ENCODE assay signal across 8 mouse cellular contexts in genomic region chr8:79641119-79641518, GRCm38 (mm10). TPM values are rescaled to one million over a fixed set of nuclear protein-coding genes. Genes with fewer than 3 reads are reported as not detected.
DNase-seq lines count a peak whose midpoint lies in the region; ATAC-seq and TF ChIP-seq lines count a peak whose summit lies in the region.

No protein-coding gene starts in this region.

- intact Hi-C loops in heart, postnatal 36 days (cut with DNase I), result no loop called here
- intact Hi-C loops in left cerebral cortex, postnatal 4 days (cut with DNase I), result no loop called here

- DNase-seq in heart, postnatal 36 days, result no peak
- DNase-seq in MEL (ENCODE audit: low read depth, low spot score) (peak; percentile 57), adipocyte (ENCODE audit: low spot score) (no peak)
- DNase-seq in hindbrain, embryonic 14.5 days (ENCODE audit: low spot score), result no peak
- no peak for DNase-seq in left cerebral cortex, postnatal 4 days
- DNase-seq in Muller cell, postnatal 12 days (ENCODE audit: inconsistent ontology term), result no peak

- no peak for TF ChIP-seq POLR2A in MEL (IDR thresholded peaks at IDR 0.05; ENCODE audit: control insufficient read depth in 1 of 2, insufficient read depth in 1 of 2, low read depth in 1 of 2, low read length in 2 of 2, poor library complexity in 1 of 2)

- no peak for ATAC-seq in heart, embryonic 15.5 days (replicated peaks; ENCODE audit: insufficient number of reproducible peaks, insufficient read depth, low FRiP score, low read depth)
- no peak for ATAC-seq in hindbrain, embryonic 14.5 days (ENCODE audit: low FRiP score)
- no peak for ATAC-seq in midbrain, embryonic 13.5 days

- peak overlapping the region; percentile 50 for H3K9ac ChIP-seq in heart, embryonic 15.5 days
- H3K9ac ChIP-seq in MEL (ENCODE audit: control insufficient read depth, low read depth, low read length, poor library complexity, severe bottlenecking), result peak overlapping the region; percentile 47
- H3K9ac ChIP-seq in hindbrain, embryonic 14.5 days, result peak overlapping the region; percentile 88
- peak overlapping the region; percentile 52 for H3K9ac ChIP-seq in midbrain, embryonic 13.5 days (replicated peaks)

- H3K27me3 ChIP-seq in heart, embryonic 15.5 days, result no peaks in the 10 kb centered on the region
- no peaks in the 10 kb centered on the region for H3K27me3 ChIP-seq in MEL (ENCODE audit: control insufficient read depth in 1 of 2, insufficient read depth in 2 of 2, low read length in 2 of 2)
- no peaks in the 10 kb centered on the region for H3K27me3 ChIP-seq in hindbrain, embryonic 14.5 days (ENCODE audit: control insufficient read depth, insufficient read depth, low read length)
- no peaks in the 10 kb centered on the region for H3K27me3 ChIP-seq in midbrain, embryonic 13.5 days

- TF ChIP-seq EP300 in MEL (IDR thresholded peaks at IDR 0.05; ENCODE audit: low read depth in 1 of 2, low read length in 2 of 2), result no peak

- H3K79me2 ChIP-seq in MEL (ENCODE audit: control insufficient read depth, insufficient read depth, low read length, poor library complexity), result peaks cover 57% of the 10 kb centered on the region

- no peak for TF ChIP-seq CTCF in MEL (IDR thresholded peaks at IDR 0.05 in 2 of 3, conservative IDR thresholded peaks at IDR 0.05 in 1 of 3; ENCODE audit: control insufficient read depth in 1 of 3, insufficient read depth in 1 of 3, low read depth in 2 of 3, low read length in 3 of 3, poor library complexity in 1 of 3, severe bottlenecking in 1 of 3)

- H3K4me1 ChIP-seq in heart, embryonic 15.5 days (replicated peaks), result peaks cover 28% of the 10 kb centered on the region
- H3K4me1 ChIP-seq in MEL (ENCODE audit: control insufficient read depth in 1 of 2, insufficient read depth in 2 of 2, low read length in 2 of 2), result peaks cover 8 to 11% of the 10 kb centered on the region in 2 experiments
- H3K4me1 ChIP-seq in hindbrain, embryonic 14.5 days (replicated peaks; ENCODE audit: control insufficient read depth, insufficient read depth, low read length), result peaks cover 26% of the 10 kb centered on the region
- peaks cover 33% of the 10 kb centered on the region for H3K4me1 ChIP-seq in midbrain, embryonic 13.5 days (replicated peaks)

- WGBS in heart, embryonic 15.5 days, result 6% methylated on average over 1 of the region's 1 CpGs
- WGBS in hindbrain, embryonic 14.5 days, result 23% methylated on average over 1 of the region's 1 CpGs
- 35% methylated on average over 1 of the region's 1 CpGs for WGBS in midbrain, embryonic 13.5 days

- no peaks in the 10 kb centered on the region for H3K9me3 ChIP-seq in heart, embryonic 15.5 days (replicated peaks)
- H3K9me3 ChIP-seq in MEL (replicated peaks; ENCODE audit: insufficient read depth, low read length), result no peaks in the 10 kb centered on the region
- no peaks in the 10 kb centered on the region for H3K9me3 ChIP-seq in hindbrain, embryonic 14.5 days (ENCODE audit: control insufficient read depth, low read length)
- H3K9me3 ChIP-seq in midbrain, embryonic 13.5 days, result no peaks in the 10 kb centered on the region

- H3K4me3 ChIP-seq in heart, embryonic 15.5 days, result peak overlapping the region; percentile 96
- H3K4me3 ChIP-seq in MEL (ENCODE audit: control insufficient read depth in 1 of 2, insufficient read depth in 1 of 2, low read depth in 2 of 2, low read length in 2 of 2), result peak overlapping the region; percentile 43 to 87
- H3K4me3 ChIP-seq in hindbrain, embryonic 14.5 days (replicated peaks; ENCODE audit: low read length), result peak overlapping the region; percentile 97
- peak overlapping the region; percentile 93 for H3K4me3 ChIP-seq in midbrain, embryonic 13.5 days (replicated peaks)

- TF ChIP-seq RAD21 in MEL (IDR thresholded peaks at IDR 0.05; ENCODE audit: low read depth, low read length), result no peak

- peaks cover 15% of the 10 kb centered on the region for H3K36me3 ChIP-seq in heart, embryonic 15.5 days
- H3K36me3 ChIP-seq in MEL (ENCODE audit: control insufficient read depth in 1 of 2, insufficient read depth in 2 of 2, low read length in 2 of 2), result peaks cover 26 to 31% of the 10 kb centered on the region in 2 experiments
- H3K36me3 ChIP-seq in hindbrain, embryonic 14.5 days (replicated peaks; ENCODE audit: control insufficient read depth, insufficient read depth), result peaks cover 18% of the 10 kb centered on the region
- peaks cover 8% of the 10 kb centered on the region for H3K36me3 ChIP-seq in midbrain, embryonic 13.5 days

- H3K4me2 ChIP-seq in heart, embryonic 15.5 days, result peak overlapping the region; percentile 71
- H3K4me2 ChIP-seq in hindbrain, embryonic 14.5 days (replicated peaks), result peak overlapping the region; percentile 86
- H3K4me2 ChIP-seq in midbrain, embryonic 13.5 days (replicated peaks), result peak overlapping the region; percentile 74

- H3K27ac ChIP-seq in heart, embryonic 15.5 days, result peak overlapping the region; percentile 99
- H3K27ac ChIP-seq in MEL (ENCODE audit: control insufficient read depth, low read depth, low read length), result no peak overlapping the region
- no peak overlapping the region for H3K27ac ChIP-seq in hindbrain, embryonic 14.5 days
- H3K27ac ChIP-seq in midbrain, embryonic 13.5 days, result no peak overlapping the region

TF ChIP-seq in MEL, 35 proteins besides CTCF, POLR2A, EP300 and RAD21:
- TF ChIP-seq RCOR1 (IDR thresholded peaks at IDR 0.05; ENCODE audit: low read depth, low read length) (no peak), TBP (IDR thresholded peaks at IDR 0.05; ENCODE audit: low read depth, low read length) (0 out of 2 replicates have a peak, but pooled peaks have one; percentile 7)
TF ChIP-seq in MEL: peak in this region for 1.

RNA-seq across cellular contexts. Expression of gene Otud4, which starts 1.7 kb away (rescaled TPM):
- polyA plus RNA-seq in heart, embryonic 15.5 days (2015; fragmentation: Nextera tagmentation; extraction: Ambion mirVana), result 11.6 and 13.3 TPM in 2 replicates
- total RNA-seq in heart, postnatal 36 days (2021), result 10 to 100 TPM; 44.8 to 55.3 TPM
- 42.8 and 45.3 TPM in 2 replicates for total RNA-seq in MEL (2012; rRNA removed)
- polyA plus RNA-seq in MEL (2012; ENCODE audit: insufficient read depth in 1 of 2, insufficient read length in 2 of 2, low read depth in 1 of 2, low replicate concordance in 2 of 2, missing spikeins in 1 of 2), result 10 to 100 TPM; 51.7 to 53.4 TPM
- polyA plus RNA-seq in hindbrain, embryonic 14.5 days (2014; fragmentation: Nextera tagmentation; extraction: Ambion mirVana), result 18.1 and 20.9 TPM in 2 replicates
- polyA plus RNA-seq in midbrain, embryonic 13.5 days (2015; fragmentation: Nextera tagmentation; extraction: Ambion mirVana), result 10.5 and 11.0 TPM in 2 replicates
- total RNA-seq in left cerebral cortex, postnatal 4 days (2021), result 10 to 100 TPM; 49.5 to 50.3 TPM
